Mouse (Mus musculus): ENCODE data around the gene Rin1. TPM values are rescaled to one million over a fixed set of nuclear protein-coding genes. Genes with fewer than 3 reads are reported as not detected.

The Rin1 gene
- polyA plus RNA-seq, 1 experiment from 2014 or later = 1.4 TPM

Other genes starting within 250 kb of the Rin1 start
- 41.5 and 42.9 TPM in 2 replicates for gene Gm21992, start 238.9 kb upstream of the Rin1 start, polyA plus RNA-seq (2016; fragmentation: Nextera tagmentation; extraction: Ambion mirVana)
- gene Rbm14, start 238.8 kb upstream of the Rin1 start, polyA plus RNA-seq (2016; fragmentation: Nextera tagmentation; extraction: Ambion mirVana) = 96.0 and 97.9 TPM in 2 replicates
- 42.7 and 46.4 TPM in 2 replicates for gene Ccs, start 211.1 kb upstream of the Rin1 start, polyA plus RNA-seq (2016; fragmentation: Nextera tagmentation; extraction: Ambion mirVana)
- 0.35 and 0.40 TPM in 2 replicates for gene Ccdc87, start 211.1 kb upstream of the Rin1 start, polyA plus RNA-seq (2016; fragmentation: Nextera tagmentation; extraction: Ambion mirVana)
- gene Ctsf, start 195.4 kb upstream of the Rin1 start, polyA plus RNA-seq (2016; fragmentation: Nextera tagmentation; extraction: Ambion mirVana) = 56.3 and 57.4 TPM in 2 replicates
- gene Actn3, start 172.6 kb upstream of the Rin1 start, polyA plus RNA-seq (2016; fragmentation: Nextera tagmentation; extraction: Ambion mirVana) = 2.6 and 4.2 TPM in 2 replicates
- gene Zdhhc24, start 171.8 kb upstream of the Rin1 start, polyA plus RNA-seq (2016; fragmentation: Nextera tagmentation; extraction: Ambion mirVana) = 21.1 and 21.4 TPM in 2 replicates
- 7.2 and 9.8 TPM in 2 replicates for gene Bbs1, start 143.9 kb upstream of the Rin1 start, polyA plus RNA-seq (2016; fragmentation: Nextera tagmentation; extraction: Ambion mirVana)
- gene Dpp3, start 122.2 kb upstream of the Rin1 start, polyA plus RNA-seq (2016; fragmentation: Nextera tagmentation; extraction: Ambion mirVana) = 167 TPM in 2 replicates
- 6.5 and 6.7 TPM in 2 replicates for gene Peli3, start 107.4 kb upstream of the Rin1 start, polyA plus RNA-seq (2016; fragmentation: Nextera tagmentation; extraction: Ambion mirVana)
- 116 and 124 TPM in 2 replicates for gene Mrpl11, start 88.3 kb upstream of the Rin1 start, polyA plus RNA-seq (2016; fragmentation: Nextera tagmentation; extraction: Ambion mirVana)
- gene Npas4, start 60.2 kb upstream of the Rin1 start, polyA plus RNA-seq (2016; fragmentation: Nextera tagmentation; extraction: Ambion mirVana) = 0.08 and 0.10 TPM in 2 replicates
- gene Slc29a2, start 26.6 kb upstream of the Rin1 start, polyA plus RNA-seq (2016; fragmentation: Nextera tagmentation; extraction: Ambion mirVana) = 5.3 and 7.2 TPM in 2 replicates
- 43.8 and 48.7 TPM in 2 replicates for gene B4gat1, start 11.7 kb upstream of the Rin1 start, polyA plus RNA-seq (2016; fragmentation: Nextera tagmentation; extraction: Ambion mirVana)
- gene AC124502.3, start 11.6 kb upstream of the Rin1 start, polyA plus RNA-seq (2016; fragmentation: Nextera tagmentation; extraction: Ambion mirVana) = 2.5 and 4.0 TPM in 2 replicates
- 56.9 and 61.2 TPM in 2 replicates for gene Brms1, start 9.1 kb upstream of the Rin1 start, polyA plus RNA-seq (2016; fragmentation: Nextera tagmentation; extraction: Ambion mirVana)
- 32.0 and 41.9 TPM in 2 replicates for gene Cd248, start 17.6 kb downstream of the Rin1 start, polyA plus RNA-seq (2016; fragmentation: Nextera tagmentation; extraction: Ambion mirVana)
- 1.5 and 2.4 TPM in 2 replicates for gene Tmem151a, start 35.0 kb downstream of the Rin1 start, polyA plus RNA-seq (2016; fragmentation: Nextera tagmentation; extraction: Ambion mirVana)
- gene Yif1a, start 38.1 kb downstream of the Rin1 start, polyA plus RNA-seq (2016; fragmentation: Nextera tagmentation; extraction: Ambion mirVana) = 60.3 and 61.6 TPM in 2 replicates
- gene Cnih2, start 48.0 kb downstream of the Rin1 start, polyA plus RNA-seq (2016; fragmentation: Nextera tagmentation; extraction: Ambion mirVana) = 213 and 216 TPM in 2 replicates
- gene Rab1b, start 56.6 kb downstream of the Rin1 start, polyA plus RNA-seq (2016; fragmentation: Nextera tagmentation; extraction: Ambion mirVana) = 239 and 242 TPM in 2 replicates
- gene Klc2, start 68.1 kb downstream of the Rin1 start, polyA plus RNA-seq (2016; fragmentation: Nextera tagmentation; extraction: Ambion mirVana) = 56.1 and 67.3 TPM in 2 replicates
- 36.6 and 38.8 TPM in 2 replicates for gene Pacs1, start 222.6 kb downstream of the Rin1 start, polyA plus RNA-seq (2016; fragmentation: Nextera tagmentation; extraction: Ambion mirVana)
- gene Sf3b2, start 245.0 kb downstream of the Rin1 start, polyA plus RNA-seq (2016; fragmentation: Nextera tagmentation; extraction: Ambion mirVana) = 363 and 385 TPM in 2 replicates
- 22.6 and 27.6 TPM in 2 replicates for gene Gal3st3, start 247.8 kb downstream of the Rin1 start, polyA plus RNA-seq (2016; fragmentation: Nextera tagmentation; extraction: Ambion mirVana)